Mouse (Mus musculus) common myeloid progenitor, adult 5-6 weeks (primary cell): ENCODE data around the gene Rabggta. TPM values are rescaled to one million over a fixed set of nuclear protein-coding genes. Genes with fewer than 3 reads are reported as not detected.

Source experiments
- ATAC-seq: replicated peaks from 2 replicates; pipeline ENCODE4 v1.8.0; 2016; ENCODE audit warnings: low read depth, mild to moderate bottlenecking, moderate TSS enrichment, inconsistent platforms; ENCODE audit not compliant: poor library complexity, severe bottlenecking
- total RNA-seq: library from RNA; stranded (forward); fragments of 200-1000, 187-1606 nt; gene quantifications from 2 replicates; pipeline ENCODE4 v1.2.3, GENCODE M21; 2017

Gene Rabggta
- total RNA-seq, 1 experiment from 2014 or later = 11.6 TPM

GRCm38 (mm10) chr14:55735334-55735733, 13.3 kb upstream of the Rabggta start:
- no peak for ATAC-seq

DNA sequence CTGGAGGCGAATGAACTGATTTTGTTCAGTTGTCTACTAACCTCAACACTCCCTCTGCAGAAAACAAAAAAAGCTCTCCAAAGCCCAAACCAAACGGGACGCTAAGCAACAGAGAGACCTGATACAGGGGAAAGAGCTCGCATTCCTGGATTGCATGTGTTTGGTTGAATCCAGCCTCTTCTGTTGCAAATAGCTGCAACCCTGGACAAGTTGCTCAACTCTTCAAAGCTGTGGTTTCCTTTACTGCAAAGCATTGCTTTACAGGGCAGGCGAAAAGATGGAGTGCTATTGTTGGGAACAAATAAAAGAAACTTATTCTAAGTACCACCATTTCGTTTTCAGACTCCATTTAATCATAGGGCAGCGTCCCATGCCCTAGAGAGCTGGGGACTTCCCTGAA, 12.8 kb upstream of the Rabggta start:
- no peak for ATAC-seq

GRCm38 (mm10) chr14:55733889-55734288, 11.8 kb upstream of the Rabggta start:
- ATAC-seq = no peak

GRCm38 (mm10) chr14:55730531-55731032, 8.5 kb upstream of the Rabggta start:
- no peak for ATAC-seq

- no peak for ATAC-seq
These were observed 8.1 kb upstream of the Rabggta start for GRCm38 (mm10) chr14:55730116-55730515.

DNA sequence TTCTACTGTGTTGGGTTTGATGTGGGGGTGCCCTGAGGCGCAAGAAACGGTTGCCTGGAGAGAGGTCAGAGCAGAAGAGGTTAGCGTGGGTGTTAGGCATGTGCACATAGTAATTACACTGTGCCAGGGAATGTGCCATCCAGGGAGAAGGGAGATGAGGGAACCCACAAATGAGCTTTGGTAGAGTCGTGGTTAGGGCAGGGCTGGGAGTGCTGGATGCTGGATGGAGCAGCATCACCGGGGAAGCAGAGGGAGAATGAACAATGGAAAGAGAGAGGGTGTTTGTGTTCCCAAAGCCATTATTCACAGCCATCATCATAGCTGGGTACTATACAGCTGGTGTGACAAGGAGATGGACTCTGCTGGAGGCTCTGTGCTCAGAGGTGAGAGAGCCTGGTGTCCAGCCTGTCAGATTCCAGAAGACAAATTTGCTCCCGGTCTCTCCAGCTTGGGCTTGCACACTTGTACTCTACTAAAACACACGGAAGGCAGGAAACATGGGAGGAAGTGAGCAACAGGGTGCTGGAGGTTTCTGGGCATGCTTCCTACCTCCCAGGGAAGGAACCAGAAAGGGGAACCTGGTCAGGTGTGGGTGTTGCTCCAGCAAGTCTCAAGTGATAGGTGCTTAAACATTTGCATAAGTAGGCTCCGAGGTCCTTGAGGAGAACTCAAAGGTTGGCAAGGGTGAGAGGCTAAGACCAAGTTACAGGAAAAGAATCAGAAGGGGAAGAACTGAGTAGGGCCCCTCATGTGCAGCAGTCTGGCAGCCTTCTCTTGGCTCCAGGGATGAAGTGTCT, 6.0 kb upstream of the Rabggta start:
- peak; percentile 12; the same call in 1 of the 2 replicates for ATAC-seq

GRCm38 (mm10) chr14:55726261-55726660, 4.2 kb upstream of the Rabggta start:
- no peak for ATAC-seq

DNA sequence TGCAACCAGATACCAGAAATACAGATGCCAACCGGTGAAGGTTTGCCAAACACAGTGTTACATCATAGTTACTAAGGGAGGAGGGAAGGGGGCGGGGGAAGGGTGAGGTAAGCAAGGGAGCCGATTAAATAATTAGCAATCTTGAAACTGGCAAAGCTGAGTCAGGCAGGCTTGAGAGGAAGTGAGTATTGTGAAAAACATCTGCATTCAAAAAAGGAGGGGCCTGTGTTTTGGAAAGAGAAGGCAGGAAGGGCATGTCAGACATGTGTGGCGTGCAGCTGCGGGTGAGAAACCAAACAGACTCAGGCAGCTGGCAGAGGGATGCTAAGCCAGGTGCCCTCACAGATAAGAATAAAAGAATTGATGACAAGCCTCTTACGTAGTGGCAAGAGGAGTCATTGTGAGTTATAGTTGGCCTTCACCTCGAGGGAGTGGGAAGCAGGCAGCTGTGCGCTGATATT, 2.4 kb upstream of the Rabggta start:
- ATAC-seq = peak; percentile 78

DNA sequence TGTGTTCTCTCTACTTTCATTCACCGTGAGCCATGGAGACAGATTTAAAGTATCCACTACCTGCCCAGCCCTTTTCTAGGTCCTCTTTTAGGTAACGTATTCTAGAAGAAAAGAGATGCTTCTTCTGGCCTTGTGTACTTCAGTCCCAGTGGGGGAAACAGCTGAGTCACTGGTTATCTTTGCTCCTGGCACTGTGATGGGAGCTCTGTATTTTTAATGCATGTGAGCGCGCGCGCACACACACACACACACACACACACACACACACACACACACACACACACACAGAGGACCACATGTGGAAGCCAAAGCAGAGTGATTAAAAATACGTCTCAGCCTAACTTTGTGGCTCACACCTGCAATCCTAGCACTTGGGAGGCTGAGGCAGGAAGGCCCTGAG, 1.4 kb upstream of the Rabggta start:
- ATAC-seq = no peak

- ATAC-seq = no peak
These were observed 429 bp upstream of the Rabggta start for GRCm38 (mm10) chr14:55722438-55722945.

DNA sequence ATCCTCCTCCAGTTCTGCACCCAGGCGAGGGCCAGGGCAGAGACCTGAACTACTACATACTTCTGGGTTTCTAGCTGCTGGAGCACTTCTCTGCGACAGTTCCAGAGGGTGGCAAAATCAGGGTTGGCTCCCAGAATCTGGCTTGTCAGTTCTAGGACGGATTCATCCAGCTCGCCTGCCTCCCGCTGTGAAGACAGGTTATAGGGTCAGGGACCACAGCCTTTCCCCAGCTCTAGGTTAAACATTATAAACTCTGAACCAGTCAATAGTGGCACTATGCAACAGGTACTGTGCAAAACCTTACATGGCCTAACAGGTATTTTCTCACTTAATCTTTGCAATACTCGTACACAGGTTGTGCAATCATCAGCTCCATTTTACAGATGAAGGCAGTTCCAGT, 987 bp downstream of the Rabggta start:
- no peak for ATAC-seq

GRCm38 (mm10) chr14:55720666-55721065, 1.4 kb downstream of the Rabggta start:
- no peak for ATAC-seq

DNA sequence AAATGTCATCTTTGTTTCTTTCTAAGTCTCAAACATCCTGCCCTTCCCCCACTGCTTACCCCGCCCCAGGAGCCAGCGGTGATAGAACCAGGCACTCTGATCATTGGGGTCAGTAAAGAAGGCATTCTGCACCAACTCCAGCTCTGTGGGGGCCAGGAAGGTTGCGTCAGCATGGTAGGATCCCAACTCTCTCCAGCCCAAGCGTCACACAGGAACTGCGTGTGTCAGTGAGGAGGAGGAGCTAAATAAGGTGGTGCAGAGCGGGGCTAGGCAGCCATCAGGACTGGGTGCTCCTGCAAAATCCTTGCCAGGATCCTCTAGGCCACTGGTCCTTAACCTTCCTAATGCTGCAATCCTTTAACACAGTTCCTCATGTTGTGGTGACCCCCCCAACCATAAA, 2.3 kb downstream of the Rabggta start:
- no peak for ATAC-seq

DNA sequence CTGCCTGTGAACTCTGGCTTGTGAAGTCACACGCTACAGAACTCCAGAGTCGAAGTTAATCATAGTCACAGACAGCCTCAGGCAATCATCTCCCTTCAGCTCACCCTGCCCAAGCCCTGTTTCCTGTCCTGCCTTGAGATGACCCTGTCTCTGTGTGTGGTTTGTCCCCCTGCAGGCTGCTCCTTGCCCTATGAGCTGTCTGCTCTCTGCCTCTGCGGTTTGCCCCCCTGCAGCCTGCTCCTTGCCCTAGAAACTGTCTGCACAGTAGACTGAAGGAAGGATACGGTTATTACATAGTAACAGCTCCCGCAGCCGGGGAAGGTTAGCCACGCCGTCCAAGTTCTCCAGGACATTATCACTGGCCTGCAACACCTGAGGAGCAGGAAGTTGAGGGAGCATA, 5.2 kb downstream of the Rabggta start:
- no peak for ATAC-seq

DNA sequence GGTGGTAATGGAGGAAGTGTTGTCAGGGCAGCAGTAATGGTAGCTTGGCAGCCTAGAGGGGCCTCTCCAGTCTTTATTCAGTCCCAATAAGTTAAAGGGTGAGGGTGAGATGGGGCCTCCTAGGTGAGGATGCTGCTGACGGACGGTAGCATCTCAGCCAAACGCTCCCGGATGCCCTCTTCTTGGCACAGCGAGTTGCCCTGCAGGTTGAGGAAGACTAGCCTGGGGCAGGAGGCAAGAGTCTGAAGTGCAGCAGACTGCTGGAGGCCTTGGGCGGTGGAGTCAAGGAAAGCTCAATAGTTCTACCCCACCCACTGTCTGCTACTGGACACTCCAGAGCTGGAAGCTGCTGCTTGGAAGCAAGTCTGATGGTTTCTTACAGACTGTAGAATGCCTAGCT, 5.8 kb downstream of the Rabggta start:
- ATAC-seq = no peak

- ATAC-seq = 0 out of 2 replicates have a peak, but pooled peaks have one; percentile 6
These were observed 7.2 kb downstream of the Rabggta start for GRCm38 (mm10) chr14:55714893-55715292.

DNA sequence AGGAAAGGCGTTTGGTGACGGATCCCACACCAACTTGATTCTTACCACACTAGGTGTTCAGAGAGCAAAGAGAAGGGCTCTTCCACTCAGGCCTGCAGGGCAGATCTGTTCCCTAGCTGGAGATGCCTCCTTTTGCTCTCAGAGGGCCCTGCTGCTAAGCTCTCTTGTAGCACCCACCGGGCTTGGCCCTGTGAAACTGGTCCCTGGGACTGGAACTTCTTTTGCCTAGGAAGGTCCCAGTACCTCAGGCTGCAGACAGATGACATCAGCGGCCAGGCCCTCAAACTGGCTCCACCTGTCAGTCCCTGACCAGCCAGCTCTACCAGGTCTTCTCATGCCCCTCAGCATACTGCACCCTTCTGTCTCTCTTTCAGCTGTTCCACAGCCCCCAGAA, 8.3 kb downstream of the Rabggta start, which contains the start of gene Tgm1:
Gene Tgm1, minus strand, starts transcription at position 198 of the 394 bp plus-strand sequence.
- ATAC-seq = no peak; the same call in none of the 2 replicates

DNA sequence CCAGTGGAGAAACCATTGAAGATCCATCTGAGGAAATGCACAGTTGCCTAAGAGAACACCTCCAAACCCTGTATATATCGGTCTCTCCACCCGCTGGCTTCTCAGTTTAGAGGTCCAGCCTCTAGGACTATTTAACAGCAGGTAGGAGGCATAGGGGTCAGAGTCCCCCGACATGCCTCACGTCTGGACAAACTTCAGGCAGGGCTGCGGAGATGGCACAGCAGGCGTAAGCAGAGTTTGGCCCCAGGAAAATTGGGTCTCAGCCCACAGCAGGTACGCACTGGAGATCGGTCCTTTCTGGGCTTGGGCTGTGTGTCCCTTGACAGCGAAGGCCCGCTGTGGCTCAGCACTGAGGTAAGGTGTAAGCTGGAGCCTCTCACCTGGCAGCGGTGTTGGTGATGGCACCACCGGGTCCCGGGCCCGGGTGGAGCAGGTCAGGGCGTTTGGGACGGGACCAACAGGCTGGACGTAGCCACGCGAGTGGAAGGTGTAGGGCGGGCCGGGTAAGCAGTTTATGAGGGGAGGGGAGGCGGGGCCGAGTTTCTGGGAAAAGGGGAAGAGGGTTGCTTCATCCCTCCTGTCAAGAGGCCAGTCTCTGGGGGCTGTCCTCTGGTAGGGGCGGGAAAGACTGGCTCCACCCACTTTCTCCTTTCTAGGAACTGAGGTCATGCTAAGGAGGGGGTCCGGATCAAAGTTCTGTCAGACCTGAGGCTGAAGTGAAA, 8.9 kb downstream of the Rabggta start:
- ATAC-seq = peak; percentile 90

DNA sequence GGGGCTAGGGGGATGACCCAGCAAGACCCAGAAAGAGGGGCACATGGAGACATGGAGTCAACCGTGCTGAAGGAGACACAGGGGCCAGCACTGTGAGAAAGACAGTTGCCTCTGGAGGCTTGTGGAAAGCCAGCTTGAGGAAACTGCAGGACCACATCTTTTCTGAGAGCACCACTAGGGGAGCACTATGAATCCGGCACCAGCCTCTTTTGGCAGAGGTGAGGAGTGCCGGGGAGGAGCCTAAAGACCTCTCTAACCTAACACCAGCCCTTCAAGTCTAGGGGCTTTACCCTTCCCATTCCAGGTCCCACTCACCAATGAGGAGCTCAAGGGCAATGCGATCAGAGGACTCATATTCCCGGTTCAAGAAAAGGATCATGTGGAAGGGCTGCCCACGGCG, 10.3 kb downstream of the Rabggta start:
- no peak for ATAC-seq

DNA sequence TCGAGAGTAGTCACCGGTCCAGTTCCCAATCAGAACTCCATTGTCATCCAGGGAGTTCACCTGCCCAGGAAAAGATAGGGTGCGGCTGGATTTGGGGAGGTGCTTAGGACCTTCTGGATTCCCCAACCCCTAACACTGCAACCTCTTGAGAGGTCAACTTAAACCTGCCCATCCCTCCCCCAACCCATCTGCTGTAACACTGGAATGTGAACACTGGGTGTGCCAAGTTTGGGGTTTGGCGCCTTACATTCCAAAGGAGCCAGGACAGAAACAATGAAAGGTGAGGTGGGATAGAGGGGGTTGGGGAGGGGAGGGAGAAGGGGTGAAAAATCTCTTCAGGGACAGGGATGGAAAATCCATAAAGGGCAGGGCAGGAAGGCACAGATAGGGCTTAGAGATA, 12.6 kb downstream of the Rabggta start:
- ATAC-seq = no peak

- no peak for ATAC-seq
These were observed 14.7 kb downstream of the Rabggta start for GRCm38 (mm10) chr14:55707397-55707796.
